Mouse (Mus musculus): ENCODE measurements around the gene Gatad1.

DNA sequence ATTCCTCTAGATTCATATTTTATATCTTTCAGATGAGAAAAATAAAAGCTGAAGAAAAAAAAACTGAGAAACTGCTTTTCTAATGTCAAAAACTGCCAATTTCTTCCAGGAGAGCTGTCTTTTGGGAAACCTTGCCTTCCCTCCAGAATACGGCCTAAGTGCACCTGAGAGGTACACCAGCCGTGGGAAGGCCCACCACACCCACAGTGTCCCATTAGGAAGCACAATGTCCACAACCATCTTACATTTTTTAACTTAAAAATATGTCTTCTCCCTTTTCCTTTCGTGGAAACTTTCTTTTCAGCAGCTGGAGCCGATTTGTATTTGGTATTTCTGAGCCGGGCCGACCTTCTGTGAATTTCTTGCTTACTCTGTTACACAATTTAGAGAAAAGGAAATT lies 10.4 kb downstream of the Gatad1 start:
- TF ChIP-seq POLR2A (IDR thresholded peaks at IDR 0.05; ENCODE audit: insufficient read depth, low read depth, low read length), result no peak
- TF ChIP-seq CTCF (IDR thresholded peaks at IDR 0.05; ENCODE audit: insufficient read depth, low read depth, low read length), result no peak

All from olfactory bulb, adult 2 months (tissue).